Mouse (Mus musculus) embryonic facial prominence, embryonic 13.5 days (tissue): Measurements from ENCODE around the gene Foxc1. TPM values are rescaled to one million over a fixed set of nuclear protein-coding genes. Genes with fewer than 3 reads are reported as not detected.
A peak's percentile ranks its signal among the peaks of the same experiment; 100 is the strongest.

Experiments used
- ATAC-seq: fragments of 200-750 bp; cut with Nextera tagmentation; 2 replicates; pipeline ENCODE4 v1.8.0; 2017; ENCODE audit warnings: low read depth; ENCODE audit not compliant: insufficient number of reproducible peaks, insufficient read depth, low FRiP score, low TSS enrichment
- H3K27ac ChIP-seq: fragments of 300-500 bp; sonication (generic); 2 replicates; pipeline ENCODE4 v1.5.1; 2015; ENCODE audit warnings: moderate library complexity, mild to moderate bottlenecking, inconsistent platforms
- H3K27me3 ChIP-seq: fragments of 300-500 bp; sonication (generic); 2 replicates; pipeline ENCODE4 v1.6.1; 2015; ENCODE audit warnings: mild to moderate bottlenecking, inconsistent platforms
- H3K36me3 ChIP-seq: fragments of 300-500 bp; sonication (generic); 2 replicates; pipeline ENCODE4 v1.6.1; 2015; ENCODE audit warnings: mild to moderate bottlenecking, inconsistent platforms
- H3K4me1 ChIP-seq: fragments of 300-500 bp; sonication (generic); 2 replicates; pipeline ENCODE4 v1.6.1; 2015; ENCODE audit warnings: inconsistent platforms
- H3K4me2 ChIP-seq: fragments of 300-500 bp; sonication (generic); 2 replicates; pipeline ENCODE4 v1.6.1; 2015; ENCODE audit warnings: moderate library complexity, mild to moderate bottlenecking, inconsistent platforms
- H3K4me3 ChIP-seq: fragments of 300-500 bp; sonication (generic); 2 replicates; pipeline ENCODE4 v1.5.1; 2015; ENCODE audit warnings: mild to moderate bottlenecking, inconsistent platforms
- H3K9ac ChIP-seq: fragments of 300-500 bp; sonication (generic); 2 replicates; pipeline ENCODE4 v1.6.1; 2015; ENCODE audit warnings: mild to moderate bottlenecking, inconsistent platforms
- H3K9me3 ChIP-seq: fragments of 300-500 bp; sonication (generic); 2 replicates; pipeline ENCODE4 v1.6.1; 2016; ENCODE audit warnings: inconsistent platforms
- WGBS: fragments of 180-500 bp; shearing (Covaris S2); methylation state at CpG from one replicate; pipeline ENCODE4 v1.1.7; 2015; ENCODE audit warnings: mixed read lengths; 5-methylcytosine and 5-hydroxymethylcytosine counted together
- polyA plus RNA-seq: library from polyadenylated mRNA; unstranded; fragments of >200 nt; fragmentation: Nextera tagmentation; extraction: Ambion mirVana; gene quantifications from 2 replicates; pipeline ENCODE4 v1.2.1, GENCODE M21; 2015

Foxc1 gene
- polyA plus RNA-seq, 1 experiment from 2014 or later: 1.6 TPM

- H3K36me3 ChIP-seq: no peaks in the 10 kb centered on the region
- H3K4me1 ChIP-seq: peaks cover 69% of the 10 kb centered on the region
- H3K27me3 ChIP-seq: peaks cover 66% of the 10 kb centered on the region
- no peak overlapping the region for H3K9ac ChIP-seq
- no peak overlapping the region for H3K4me3 ChIP-seq
- H3K9me3 ChIP-seq: no peaks in the 10 kb centered on the region
- H3K4me2 ChIP-seq: peak overlapping the region; percentile 14; the same call in 1 of the 2 replicates
- H3K27ac ChIP-seq: no peak overlapping the region
- 39% methylated on average over 14 of the region's 14 CpGs for WGBS
- ATAC-seq: no peak
These were observed 13.4 kb downstream of the Foxc1 start for GRCm38 (mm10) chr13:31819664-31820405.

GRCm38 (mm10) chr13:31820587-31821017 lies 14.2 kb downstream of the Foxc1 start:
- Histone ChIP-seq H3K4me2 (peak overlapping the region; percentile 62), H3K27me3 (peaks cover 58% of the 10 kb centered on the region), H3K9ac (peak overlapping the region; percentile 67), H3K4me1 (peaks cover 69% of the 10 kb centered on the region), H3K27ac (peak overlapping the region; percentile 48), H3K4me3 (peak overlapping the region; percentile 32), H3K9me3 (no peaks in the 10 kb centered on the region), H3K36me3 (no peaks in the 10 kb centered on the region)
- ATAC-seq: no peak
- WGBS: 3% methylated on average over 16 of the region's 16 CpGs

GRCm38 (mm10) chr13:31821050-31821449 lies 14.6 kb downstream of the Foxc1 start:
- peaks cover 65% of the 10 kb centered on the region for H3K4me1 ChIP-seq
- peaks cover 53% of the 10 kb centered on the region for H3K27me3 ChIP-seq
- H3K4me3 ChIP-seq: peak overlapping the region; percentile 32
- peak overlapping the region; percentile 48 for H3K27ac ChIP-seq
- no peaks in the 10 kb centered on the region for H3K36me3 ChIP-seq
- no peaks in the 10 kb centered on the region for H3K9me3 ChIP-seq
- ATAC-seq: no peak
- H3K9ac ChIP-seq: peak overlapping the region; percentile 67
- 19% methylated on average over 6 of the region's 6 CpGs for WGBS
- H3K4me2 ChIP-seq: peak overlapping the region; percentile 62

GRCm38 (mm10) chr13:31823316-31823715 lies 16.9 kb downstream of the Foxc1 start:
- Histone ChIP-seq H3K27ac (no peak overlapping the region), H3K9ac (no peak overlapping the region), H3K4me2 (no peak overlapping the region), H3K4me3 (no peak overlapping the region), H3K36me3 (no peaks in the 10 kb centered on the region), H3K4me1 (peaks cover 56% of the 10 kb centered on the region), H3K9me3 (no peaks in the 10 kb centered on the region), H3K27me3 (peaks cover 39% of the 10 kb centered on the region)
- ATAC-seq: no peak
- 16% methylated on average over 5 of the region's 5 CpGs for WGBS

- Histone ChIP-seq H3K36me3 (no peaks in the 10 kb centered on the region), H3K9me3 (no peaks in the 10 kb centered on the region), H3K4me3 (no peak overlapping the region), H3K4me1 (peaks cover 39% of the 10 kb centered on the region), H3K9ac (no peak overlapping the region), H3K4me2 (no peak overlapping the region), H3K27me3 (peaks cover 24% of the 10 kb centered on the region), H3K27ac (no peak overlapping the region)
- 77% methylated on average over 1 of the region's 1 CpGs for WGBS
- ATAC-seq: no peak
These were observed 18.7 kb downstream of the Foxc1 start for GRCm38 (mm10) chr13:31825180-31825579.

GRCm38 (mm10) chr13:31827160-31827559 lies 20.7 kb downstream of the Foxc1 start:
- Histone ChIP-seq H3K27me3 (peaks cover 10% of the 10 kb centered on the region; the same call in 1 of the 2 replicates), H3K9ac (no peak overlapping the region), H3K4me2 (no peak overlapping the region), H3K9me3 (no peaks in the 10 kb centered on the region), H3K4me1 (peaks cover 22% of the 10 kb centered on the region), H3K27ac (no peak overlapping the region), H3K36me3 (no peaks in the 10 kb centered on the region), H3K4me3 (no peak overlapping the region)
- 81% methylated on average over 5 of the region's 5 CpGs for WGBS
- no peak for ATAC-seq

- Histone ChIP-seq H3K27me3 (peaks cover 10% of the 10 kb centered on the region; the same call in 1 of the 2 replicates), H3K27ac (no peak overlapping the region), H3K36me3 (no peaks in the 10 kb centered on the region), H3K9ac (no peak overlapping the region), H3K9me3 (no peaks in the 10 kb centered on the region), H3K4me2 (no peak overlapping the region), H3K4me3 (no peak overlapping the region), H3K4me1 (peaks cover 16% of the 10 kb centered on the region)
- ATAC-seq: no peak
- 57% methylated on average over 3 of the region's 3 CpGs for WGBS
These were observed 21.4 kb downstream of the Foxc1 start for GRCm38 (mm10) chr13:31827820-31828332.

GRCm38 (mm10) chr13:31828446-31828845 lies 22.0 kb downstream of the Foxc1 start:
- no peak overlapping the region for H3K27ac ChIP-seq
- 85% methylated on average over 4 of the region's 4 CpGs for WGBS
- no peaks in the 10 kb centered on the region for H3K9me3 ChIP-seq
- peaks cover 13% of the 10 kb centered on the region for H3K4me1 ChIP-seq
- H3K4me2 ChIP-seq: no peak overlapping the region
- no peak for ATAC-seq
- no peak overlapping the region for H3K9ac ChIP-seq
- no peak overlapping the region for H3K4me3 ChIP-seq
- H3K27me3 ChIP-seq: peaks cover 8% of the 10 kb centered on the region; the same call in 1 of the 2 replicates
- H3K36me3 ChIP-seq: no peaks in the 10 kb centered on the region

GRCm38 (mm10) chr13:31830332-31830731 lies 23.9 kb downstream of the Foxc1 start:
- no peak overlapping the region for H3K4me3 ChIP-seq
- no peaks in the 10 kb centered on the region for H3K9me3 ChIP-seq
- no peak overlapping the region for H3K9ac ChIP-seq
- no peak overlapping the region for H3K4me2 ChIP-seq
- 69% methylated on average over 9 of the region's 9 CpGs for WGBS
- no peak overlapping the region for H3K27ac ChIP-seq
- no peaks in the 10 kb centered on the region for H3K36me3 ChIP-seq
- peaks cover 7% of the 10 kb centered on the region; the same call in 1 of the 2 replicates for H3K27me3 ChIP-seq
- H3K4me1 ChIP-seq: peaks cover 3% of the 10 kb centered on the region
- no peak for ATAC-seq

- Histone ChIP-seq H3K27me3 (no peaks in the 10 kb centered on the region), H3K9ac (no peak overlapping the region), H3K4me3 (no peak overlapping the region), H3K36me3 (no peaks in the 10 kb centered on the region), H3K4me2 (no peak overlapping the region), H3K4me1 (0 out of 2 replicates have a peak, but pooled peaks cover 4% of the 10 kb centered on the region), H3K27ac (no peak overlapping the region), H3K9me3 (no peaks in the 10 kb centered on the region)
- WGBS: 76% methylated on average over 4 of the region's 4 CpGs
- ATAC-seq: no peak
These were observed 29.4 kb downstream of the Foxc1 start for GRCm38 (mm10) chr13:31835802-31836201.

GRCm38 (mm10) chr13:31849258-31849971 lies 43.0 kb downstream of the Foxc1 start:
- peaks cover 4% of the 10 kb centered on the region; the same call in 1 of the 2 replicates for H3K4me1 ChIP-seq

More at GRCm38 (mm10) chr13:31849258-31849971, 43.0 kb downstream of the Foxc1 start:
- Histone ChIP-seq H3K9ac (no peak overlapping the region), H3K27me3 (peaks cover 5% of the 10 kb centered on the region; the same call in 1 of the 2 replicates), H3K4me2 (no peak overlapping the region), H3K9me3 (no peaks in the 10 kb centered on the region), H3K36me3 (no peaks in the 10 kb centered on the region), H3K4me3 (no peak overlapping the region), H3K27ac (no peak overlapping the region)
- 37% methylated on average over 5 of the region's 5 CpGs for WGBS
- ATAC-seq: no peak
